Mouse (Mus musculus) T-cell, adult 2 months (primary cell): ENCODE measurements at regions not wholly inside any gene's neighbourhood (a gene's known extent, or its start where the extent isn't known, plus 50 kb on each side); places are given as distances from the start of the nearest gene placed in this dataset.

Source experiments
- DNase-seq: peaks from one replicate; pipeline ENCODE4 v3.0.0; 2022; ENCODE audit warnings: low spot score

DNA sequence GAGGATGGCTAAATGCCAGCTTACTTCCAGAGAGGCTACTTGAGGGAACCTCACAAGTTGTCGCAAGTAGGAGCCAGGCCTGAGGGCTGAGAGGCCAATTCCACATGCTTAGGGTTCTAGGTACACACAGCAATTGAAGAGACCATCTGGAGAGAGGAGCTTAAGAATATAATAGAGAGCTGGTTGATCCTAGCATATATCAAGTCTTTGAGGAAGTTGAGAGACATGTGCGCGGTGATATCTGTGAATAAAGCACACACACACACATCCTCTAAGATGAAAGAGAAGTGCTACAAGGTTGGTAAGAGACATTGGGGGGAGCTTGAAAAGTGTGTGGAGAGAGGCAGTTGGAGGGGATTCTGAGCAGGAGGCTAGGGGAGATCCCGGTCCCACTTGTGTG, 189.5 kb downstream of the Zfp462 start:
- DNase-seq = no peak

DNA sequence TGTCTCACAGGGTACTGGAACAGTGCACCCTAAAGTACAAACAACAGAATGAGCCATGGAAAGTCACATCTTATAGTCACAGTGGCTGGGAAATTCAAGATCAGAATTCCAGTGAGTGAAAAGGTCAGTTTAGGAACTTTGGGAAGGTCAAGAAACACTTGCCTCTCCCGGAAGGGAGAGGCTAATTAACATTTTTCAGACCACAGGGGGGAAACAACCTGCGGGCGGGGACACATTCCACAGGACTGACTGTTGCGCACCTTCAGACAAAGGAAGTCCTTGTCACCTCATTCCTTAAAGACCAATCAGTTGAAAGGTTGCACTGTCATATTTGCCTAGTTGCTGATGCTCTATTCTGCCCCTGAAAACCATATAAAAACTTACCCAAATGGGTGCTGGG, 189.9 kb downstream of the Zfp462 start:
- DNase-seq = no peak

DNA sequence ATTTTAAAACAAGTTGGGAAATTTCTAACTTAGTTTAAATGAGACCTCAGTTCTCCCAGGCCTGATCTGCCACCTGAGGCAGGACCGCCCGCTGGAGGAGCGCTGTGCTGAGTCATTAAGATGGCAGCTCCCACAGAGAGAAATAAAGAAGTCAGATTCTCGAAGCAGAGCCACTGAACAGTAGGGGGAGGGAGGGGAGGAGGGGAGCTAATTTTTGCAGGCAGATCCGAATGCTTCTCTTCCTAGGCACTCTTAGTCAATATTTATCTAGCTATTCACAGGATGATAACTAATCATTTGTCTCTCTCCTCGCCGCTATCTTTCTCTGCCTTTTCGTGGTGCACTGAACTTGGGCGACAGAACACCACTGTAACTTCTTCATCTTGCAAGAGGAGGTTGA, 191.4 kb downstream of the Zfp462 start:
- DNase-seq = no peak

- DNase-seq = no peak
These were observed 193.0 kb downstream of the Zfp462 start for GRCm38 (mm10) chr4:55137781-55138394.

DNA sequence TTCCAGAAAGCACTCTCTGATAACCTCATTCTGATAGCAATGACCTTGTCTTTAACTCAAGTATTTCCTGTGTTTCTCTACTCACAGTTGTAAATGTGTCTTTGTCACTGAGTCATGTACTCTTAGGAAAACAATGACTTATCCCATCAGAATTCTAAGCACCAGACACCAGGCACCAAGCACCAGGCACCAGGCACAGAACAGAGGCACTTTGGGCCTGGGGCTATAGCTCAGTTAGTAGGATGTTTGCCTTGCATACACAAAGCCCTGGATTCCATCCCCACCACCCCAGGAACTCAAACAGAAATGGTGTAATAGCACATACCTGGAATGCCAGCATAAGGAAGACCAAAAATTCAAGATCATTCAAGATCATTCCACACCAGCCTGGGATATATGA, 196.5 kb downstream of the Zfp462 start:
- no peak for DNase-seq

DNA sequence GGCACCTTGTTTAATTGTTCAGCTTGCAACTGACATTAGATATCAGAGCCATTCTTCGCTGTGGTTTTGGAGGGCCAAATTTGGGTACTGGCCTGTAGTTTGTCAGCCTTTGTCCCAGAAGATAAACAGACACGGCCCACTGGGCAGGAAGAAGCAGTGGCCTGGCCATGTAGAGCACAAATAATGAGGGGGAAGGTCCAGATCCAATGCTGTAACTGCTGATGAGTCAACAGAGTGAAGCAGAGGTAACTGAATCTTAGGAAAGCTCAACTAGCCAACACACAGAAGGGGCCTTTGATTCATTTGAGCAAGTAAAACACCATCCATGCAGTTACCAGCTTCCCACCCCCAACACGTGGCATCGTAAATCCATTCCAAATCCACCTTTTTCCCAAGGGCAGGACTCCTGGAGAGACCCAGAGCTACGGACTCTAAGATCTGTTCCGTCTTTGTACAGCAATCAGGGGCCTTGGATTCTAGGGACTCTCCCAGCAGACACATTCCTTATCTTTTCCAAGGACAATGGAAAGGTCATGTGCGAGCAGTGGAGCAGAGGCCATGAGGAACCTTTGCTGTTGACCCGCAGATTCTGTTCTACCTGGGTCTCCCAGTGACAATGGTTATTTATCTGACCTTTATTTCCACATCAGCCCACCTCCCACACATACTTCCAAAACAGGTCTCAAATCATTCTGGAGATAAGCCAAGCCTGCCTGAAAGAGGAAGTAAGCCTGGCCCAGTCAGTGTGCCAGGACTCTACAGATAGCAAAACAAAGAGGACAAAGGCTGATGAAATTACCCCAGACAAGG, 197.3 kb downstream of the Zfp462 start:
- no peak for DNase-seq

DNA sequence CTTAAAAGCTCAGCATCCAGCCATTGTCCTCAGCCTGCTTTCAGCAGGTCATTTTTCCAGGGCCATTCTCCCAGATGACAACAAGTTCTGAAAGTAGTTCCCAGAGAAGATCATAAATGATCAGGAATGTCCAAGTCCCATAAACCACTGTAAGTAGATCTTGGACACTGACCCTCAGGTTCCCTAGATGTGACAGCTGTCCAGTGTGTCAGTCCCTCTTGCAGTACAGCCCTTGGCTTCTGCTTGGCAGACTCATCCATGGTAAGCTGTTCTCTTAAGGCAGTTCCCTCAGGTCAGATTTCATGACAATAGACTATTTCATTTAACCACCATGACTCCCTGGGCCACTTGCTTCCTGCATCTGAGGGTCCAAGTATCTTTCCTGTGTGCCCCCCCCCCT, 198.6 kb downstream of the Zfp462 start:
- DNase-seq = no peak

- no peak for DNase-seq
These were observed 200.1 kb downstream of the Zfp462 start for GRCm38 (mm10) chr4:55144995-55145394.

- no peak for DNase-seq
These were observed 201.1 kb downstream of the Zfp462 start for GRCm38 (mm10) chr4:55145968-55146367.

- no peak for DNase-seq
These were observed 201.5 kb upstream of the Rad23b start for GRCm38 (mm10) chr4:55148380-55148779.

- no peak for DNase-seq
These were observed 195.3 kb upstream of the Rad23b start for GRCm38 (mm10) chr4:55154556-55154955.

GRCm38 (mm10) chr4:55158166-55158739, 191.6 kb upstream of the Rad23b start:
- DNase-seq = no peak

GRCm38 (mm10) chr4:55166266-55166665, 183.6 kb upstream of the Rad23b start:
- no peak for DNase-seq

DNA sequence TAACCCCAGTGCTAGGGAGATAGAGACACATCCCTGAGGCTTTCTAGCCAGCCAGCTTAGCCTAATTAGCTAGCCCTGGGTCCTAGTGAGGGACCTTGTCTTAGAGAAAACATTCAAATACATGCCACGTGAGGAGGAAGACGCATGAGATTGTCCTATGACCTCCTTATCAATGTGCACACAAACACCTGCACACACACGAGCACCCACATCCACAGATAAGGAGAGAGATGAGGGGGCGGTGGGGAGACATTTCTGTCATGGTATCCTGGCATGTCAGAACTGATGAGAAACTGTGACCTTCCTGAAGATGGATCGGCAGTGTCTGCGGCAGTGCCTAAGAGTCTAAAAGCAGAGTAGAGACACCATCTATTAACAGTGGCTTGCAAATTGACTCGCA, 180.8 kb upstream of the Rad23b start:
- DNase-seq = no peak

DNA sequence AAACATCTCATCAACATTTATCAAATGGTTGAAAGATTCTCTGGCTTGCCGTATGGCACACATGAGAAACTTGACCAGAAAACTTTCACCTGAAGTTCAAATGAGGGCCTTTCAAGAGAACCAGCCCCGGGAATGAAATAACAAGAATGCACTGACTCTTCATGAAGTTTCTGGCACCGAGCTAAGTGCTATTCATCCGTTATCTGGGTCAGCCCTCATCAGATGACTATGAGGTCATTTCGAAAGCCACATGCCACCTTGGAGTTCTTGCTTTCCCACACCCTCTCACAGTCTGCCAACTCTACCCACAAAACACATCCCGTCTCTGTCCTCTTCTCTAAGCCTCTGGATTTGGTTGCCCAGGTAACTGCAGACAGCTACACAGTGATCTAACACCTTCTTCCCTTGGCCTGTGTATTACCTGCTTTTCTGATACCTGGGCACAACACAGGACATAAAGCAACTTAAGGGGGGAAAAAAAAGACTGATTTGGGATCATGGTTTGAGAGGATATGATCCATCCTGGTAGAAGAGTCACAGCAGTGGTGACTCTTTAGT, 177.4 kb upstream of the Rad23b start:
- DNase-seq = no peak

GRCm38 (mm10) chr4:55176026-55176425, 173.8 kb upstream of the Rad23b start:
- no peak for DNase-seq

DNA sequence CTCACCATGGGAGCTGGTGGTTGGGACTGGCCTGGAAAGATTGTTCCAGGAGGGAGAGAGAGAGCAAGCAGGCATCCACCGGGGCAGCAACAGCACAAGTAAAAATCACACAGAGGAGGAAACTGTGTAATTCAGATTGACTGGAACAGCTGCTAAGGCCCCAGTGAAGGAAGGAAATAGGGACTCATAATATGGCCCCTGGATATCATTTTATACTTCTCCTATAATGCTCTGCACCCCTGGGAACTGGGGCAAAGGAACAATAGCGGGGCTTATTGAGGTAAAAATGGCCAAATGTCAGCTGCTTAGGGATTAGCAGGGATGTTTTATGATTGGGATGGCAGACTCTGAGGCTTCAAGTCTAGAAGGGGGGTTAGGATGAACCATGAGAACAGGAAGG, 170.4 kb upstream of the Rad23b start:
- DNase-seq = no peak

DNA sequence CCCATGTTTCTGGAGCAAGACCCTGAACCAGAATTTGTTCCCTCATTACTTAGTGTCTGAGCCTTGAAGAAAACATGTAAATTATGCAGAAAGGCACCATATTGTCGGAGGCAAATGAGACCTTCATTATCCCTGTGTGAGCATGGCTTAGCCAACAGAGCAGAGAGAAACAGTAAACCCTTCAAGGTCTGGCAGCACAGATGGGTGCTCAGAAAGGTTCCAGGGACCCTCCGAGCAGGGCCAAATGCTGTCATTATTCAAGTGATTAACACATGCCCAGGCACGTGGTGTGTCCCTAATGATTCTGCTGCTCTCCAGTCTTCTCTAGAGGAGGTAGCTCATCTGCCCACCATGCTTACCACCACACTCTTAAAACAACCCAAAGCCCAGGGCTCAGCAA, 166.3 kb upstream of the Rad23b start:
- no peak for DNase-seq

GRCm38 (mm10) chr4:55188716-55189115, 161.1 kb upstream of the Rad23b start:
- no peak for DNase-seq

DNA sequence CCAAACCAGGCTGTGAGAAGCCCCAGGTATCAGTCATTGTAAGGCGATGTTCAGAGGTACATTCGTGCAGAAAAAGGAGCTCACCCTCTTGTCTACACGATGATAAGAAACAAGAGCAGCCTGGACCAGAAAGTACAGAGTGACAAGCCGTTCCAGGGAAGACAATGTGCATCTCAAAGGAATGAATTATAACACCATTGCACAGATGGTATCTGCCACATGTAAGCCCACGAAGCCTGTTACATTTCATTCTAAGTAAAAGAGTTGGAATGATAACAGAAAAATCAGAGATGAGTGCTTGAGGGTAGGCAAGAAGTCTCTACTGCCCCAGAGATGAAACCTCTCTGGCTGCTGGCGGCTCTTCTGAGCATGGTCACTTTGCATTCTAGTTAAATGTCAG, 159.3 kb upstream of the Rad23b start:
- DNase-seq = no peak

DNA sequence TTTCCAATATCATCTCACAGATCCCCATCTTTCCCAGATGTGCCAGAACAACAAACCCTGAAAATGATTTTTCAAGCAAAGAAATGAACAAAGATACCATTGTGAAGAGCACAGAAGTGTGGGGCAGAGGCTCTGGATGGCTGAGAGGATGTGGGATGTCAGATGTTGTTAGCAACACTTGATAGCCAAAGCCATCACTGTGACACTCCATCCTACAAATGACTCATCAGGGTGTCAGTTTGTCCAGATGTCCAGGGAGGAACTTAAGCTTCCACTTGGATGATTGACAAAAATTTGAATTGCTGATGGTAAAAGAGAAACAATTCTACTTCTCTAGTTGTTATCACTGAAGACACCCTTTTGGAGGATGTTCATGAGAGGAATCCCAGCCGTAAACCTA, 155.8 kb upstream of the Rad23b start:
- DNase-seq = no peak

DNA sequence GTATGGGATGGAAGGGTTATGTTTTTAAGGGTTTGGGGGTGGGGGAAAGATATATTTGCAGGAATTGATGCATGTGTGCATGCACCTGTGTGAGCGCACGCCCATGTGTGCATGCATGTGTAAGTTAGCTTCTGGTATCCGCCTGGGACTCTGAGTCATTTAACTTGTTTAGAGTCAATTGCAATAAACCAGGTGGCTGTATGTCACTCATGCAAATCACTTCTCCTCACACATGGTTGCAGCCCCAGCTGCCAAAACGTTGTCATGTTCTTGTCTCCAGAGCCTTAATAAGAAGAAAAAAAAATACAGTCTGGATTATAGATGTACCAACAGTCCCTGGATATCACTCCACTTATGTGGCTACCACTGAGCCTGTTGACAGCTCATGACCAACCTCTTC, 155.3 kb upstream of the Rad23b start:
- DNase-seq = no peak
